Mouse (Mus musculus): ENCODE measurements around the gene Tmem200b.

The Tmem200b gene

DNA sequence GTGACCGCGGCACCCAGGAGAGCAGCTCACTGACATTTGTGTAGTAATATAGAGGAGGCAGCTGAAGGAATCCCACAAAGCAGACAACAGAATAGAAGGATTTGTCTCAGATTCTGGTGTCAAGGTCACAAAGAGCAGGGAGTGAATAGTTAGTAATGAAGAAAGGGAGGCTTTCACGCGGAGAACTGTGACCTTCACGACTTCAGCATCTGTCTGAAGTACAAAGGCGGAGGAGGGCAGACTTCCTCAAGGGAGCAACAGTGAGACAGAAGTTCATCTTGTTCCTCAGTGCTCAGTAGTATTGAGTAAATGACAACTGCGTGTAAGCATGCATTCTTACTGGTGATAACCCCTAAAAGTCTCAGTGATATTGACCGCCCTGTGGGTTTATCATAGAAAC is 29.1 kb downstream of the Tmem200b start:
- no peak for DNase-seq (ENCODE audit: low spot score in 2 of 2)

DNA sequence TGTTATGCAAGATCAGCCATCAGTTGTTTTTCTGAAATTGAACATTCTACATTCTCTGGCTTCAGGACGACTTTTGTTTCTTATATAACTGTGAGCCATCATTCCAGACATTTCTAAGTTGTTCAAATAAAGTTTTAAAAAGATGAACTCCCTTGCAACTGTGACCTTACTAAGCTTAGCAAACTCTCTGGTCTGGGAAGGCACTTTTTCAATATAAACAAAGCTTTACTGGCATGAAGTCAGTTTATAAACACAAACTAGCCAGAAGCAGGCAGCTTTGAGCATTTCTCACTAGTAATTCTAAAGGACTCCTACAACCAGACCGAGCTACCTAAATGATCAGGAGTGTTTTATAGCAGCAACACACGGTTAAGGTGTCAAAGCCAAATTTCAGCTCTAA is 35.6 kb downstream of the Tmem200b start:
- DNase-seq (ENCODE audit: low spot score in 2 of 2), result no peak

DNA sequence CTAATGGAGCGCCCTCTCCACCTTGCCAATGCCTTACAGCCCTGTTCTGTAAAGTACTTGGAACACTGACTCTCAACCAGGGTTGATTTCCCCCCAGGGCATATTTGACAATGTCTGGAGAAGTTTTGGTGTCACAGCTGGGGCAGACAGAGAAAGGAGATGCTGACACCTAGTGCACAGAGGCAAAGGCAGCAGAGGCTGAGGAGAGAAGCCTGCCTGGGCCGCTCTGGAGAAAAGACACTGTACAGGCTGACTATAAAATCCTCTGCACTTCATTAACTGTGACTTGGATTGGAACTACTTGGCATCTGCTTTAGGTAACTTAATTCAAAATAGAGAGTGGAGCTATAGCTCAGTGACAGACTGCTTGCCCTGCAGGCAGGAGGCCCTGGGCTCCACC is 47.3 kb downstream of the Tmem200b start:
- peak in 1 of 2 experiments; percentile 36 for DNase-seq (ENCODE audit: low spot score in 2 of 2)

DNA sequence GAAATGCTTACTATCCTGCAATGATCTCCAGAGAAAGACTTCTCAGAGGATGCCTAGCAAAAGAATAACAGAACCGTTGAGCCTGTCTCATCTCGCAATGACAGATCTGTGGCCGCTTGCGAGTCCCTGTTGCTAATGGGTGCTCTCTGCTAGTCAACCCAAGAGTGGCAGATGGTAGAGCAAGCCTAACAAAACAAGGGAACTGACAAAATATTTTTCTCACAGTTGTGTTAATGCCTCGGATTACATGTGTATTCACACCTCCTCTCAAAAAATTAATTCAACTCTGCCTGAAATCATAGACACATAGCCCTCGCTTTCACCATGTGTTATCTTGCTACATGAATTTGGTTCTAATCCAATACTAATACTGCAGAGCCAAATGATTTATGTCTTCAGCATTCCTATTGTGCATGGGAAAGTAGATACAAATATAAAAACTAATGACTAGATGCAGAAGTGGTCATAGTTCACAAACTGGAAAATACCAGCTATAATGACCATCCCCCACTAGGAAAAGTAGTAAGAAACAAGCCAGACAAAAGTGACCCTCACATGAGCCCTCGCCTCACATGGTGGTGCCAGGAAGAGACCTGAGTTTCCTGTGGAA is 48.8 kb downstream of the Tmem200b start:
- no peak for DNase-seq (ENCODE audit: low spot score in 2 of 2)
